Mouse (Mus musculus): Measurements from ENCODE around the gene Dmwd. TPM values are rescaled to one million over a fixed set of nuclear protein-coding genes. Genes with fewer than 3 reads are reported as not detected.

Dmwd gene
- polyA plus RNA-seq, 2 experiments, result 21.8 to 126 TPM

DNA sequence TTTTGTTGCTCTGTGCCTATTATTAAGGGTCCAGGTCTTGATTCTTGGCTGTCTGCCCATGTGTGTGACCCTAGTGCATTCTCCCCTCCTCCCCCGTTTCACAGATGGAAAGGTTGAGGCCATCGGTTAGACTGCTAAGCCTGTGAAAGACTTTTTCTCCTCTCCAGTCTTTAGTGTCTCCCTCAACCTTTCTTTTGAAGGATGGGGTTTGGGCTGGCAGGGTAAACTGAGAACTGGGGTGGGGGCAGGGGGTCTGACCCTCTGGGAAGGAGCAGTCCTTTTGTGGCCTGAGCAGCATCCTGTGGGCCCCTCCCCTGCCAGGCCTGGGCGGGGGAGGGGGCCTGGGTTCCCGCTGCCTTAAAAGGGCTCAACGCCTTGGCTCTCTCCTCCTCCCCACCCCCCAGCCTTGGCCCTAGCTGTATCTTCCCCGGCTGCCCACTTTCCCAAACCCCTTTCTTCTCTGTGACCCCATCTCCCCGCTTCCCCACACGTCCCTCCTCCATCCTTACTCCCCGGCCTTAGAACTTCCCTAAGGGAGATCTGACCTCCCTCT lies 9.0 kb downstream of the Dmwd start:
- no peak for TF ChIP-seq POLR2A (IDR thresholded peaks at IDR 0.05; ENCODE audit: borderline replicate concordance, extremely low read depth, insufficient read depth, insufficient read length)
- Histone ChIP-seq H3K27me3 (ENCODE audit: control insufficient read depth, insufficient read depth, low read length) (no peaks in the 10 kb centered on the region), H3K27ac (replicated peaks; ENCODE audit: low read depth, low read length) (no peak overlapping the region), H3K4me2 (replicated peaks; ENCODE audit: low read depth, low read length, severe bottlenecking) (peak overlapping the region; percentile 27; the same call in 1 of the 2 replicates), H3K36me3 (ENCODE audit: control insufficient read depth, insufficient read depth, low read length) (peaks cover 57% of the 10 kb centered on the region), H3K9me3 (ENCODE audit: control insufficient read depth, low read length) (no peaks in the 10 kb centered on the region), H3K4me1 (ENCODE audit: control insufficient read depth, insufficient read depth, low read length) (peaks cover 26% of the 10 kb centered on the region), H3K4me3 (replicated peaks; ENCODE audit: low read length) (peak overlapping the region; percentile 0; the same call in 1 of the 2 replicates), H3K9ac (ENCODE audit: low read depth, low read length, severe bottlenecking) (peak overlapping the region; percentile 34)
- WGBS, result 25% methylated on average over 9 of the region's 9 CpGs
- no peak for ATAC-seq (ENCODE audit: low FRiP score, low read depth)
- no peak for DNase-seq (ENCODE audit: low spot score)

DNA sequence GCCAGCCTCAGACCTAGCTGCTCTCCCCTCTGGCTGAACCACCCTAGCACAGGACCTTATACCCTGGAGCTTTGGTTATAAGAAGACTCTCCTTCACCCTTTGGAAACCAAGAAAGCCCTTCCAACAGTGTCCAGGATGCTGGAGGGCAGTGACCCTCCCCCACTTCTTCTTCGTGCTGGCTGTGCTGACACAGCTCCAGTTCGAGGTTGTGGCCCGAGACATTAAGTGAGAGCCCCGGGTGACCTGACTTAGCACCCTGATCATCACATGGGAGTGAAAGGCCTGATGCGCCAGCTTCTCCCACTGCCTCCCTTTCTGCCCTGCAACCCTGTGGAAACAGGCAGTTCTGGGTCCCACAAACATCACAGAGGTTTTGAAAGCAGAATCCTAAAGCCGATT lies 9.5 kb downstream of the Dmwd start:
- WGBS, result 9% methylated on average over 6 of the region's 6 CpGs
- Histone ChIP-seq H3K4me2 (replicated peaks; ENCODE audit: low read depth, low read length, severe bottlenecking) (peak overlapping the region; percentile 27), H3K9ac (ENCODE audit: low read depth, low read length, severe bottlenecking) (peak overlapping the region; percentile 34; the same call in 1 of the 2 replicates), H3K27ac (replicated peaks; ENCODE audit: low read depth, low read length) (no peak overlapping the region), H3K36me3 (ENCODE audit: control insufficient read depth, insufficient read depth, low read length) (peaks cover 57% of the 10 kb centered on the region), H3K4me1 (ENCODE audit: control insufficient read depth, insufficient read depth, low read length) (peaks cover 26% of the 10 kb centered on the region), H3K4me3 (replicated peaks; ENCODE audit: low read length) (peak overlapping the region; percentile 0; the same call in 1 of the 2 replicates), H3K9me3 (ENCODE audit: control insufficient read depth, low read length) (no peaks in the 10 kb centered on the region), H3K27me3 (ENCODE audit: control insufficient read depth, insufficient read depth, low read length) (no peaks in the 10 kb centered on the region)
- ATAC-seq (ENCODE audit: low FRiP score, low read depth) (no peak), DNase-seq (ENCODE audit: low spot score) (no peak)
- no peak for TF ChIP-seq POLR2A (IDR thresholded peaks at IDR 0.05; ENCODE audit: borderline replicate concordance, extremely low read depth, insufficient read depth, insufficient read length)

DNA sequence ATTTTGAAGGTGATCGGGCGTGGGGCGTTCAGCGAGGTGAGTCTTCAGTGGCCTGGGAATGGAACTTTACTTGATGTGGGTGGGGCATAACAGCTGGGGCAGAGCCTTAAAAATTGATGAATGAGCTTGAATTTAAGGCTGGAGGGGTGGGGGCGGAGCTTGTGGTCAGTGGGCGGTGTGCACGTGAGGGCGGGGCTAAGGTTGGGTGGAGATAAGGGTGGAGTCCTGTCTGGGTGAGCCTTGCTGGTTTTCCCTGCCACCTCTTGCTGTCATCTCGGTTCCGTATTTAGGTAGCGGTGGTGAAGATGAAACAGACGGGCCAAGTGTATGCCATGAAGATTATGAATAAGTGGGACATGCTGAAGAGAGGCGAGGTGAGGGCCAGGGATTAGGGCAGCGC lies 10.0 kb downstream of the Dmwd start:
- H3K27ac ChIP-seq (replicated peaks; ENCODE audit: low read depth, low read length), result no peak overlapping the region
- peaks cover 26% of the 10 kb centered on the region for H3K4me1 ChIP-seq (ENCODE audit: control insufficient read depth, insufficient read depth, low read length)
- H3K4me2 ChIP-seq (replicated peaks; ENCODE audit: low read depth, low read length, severe bottlenecking), result peak overlapping the region; percentile 27
- H3K4me3 ChIP-seq (replicated peaks; ENCODE audit: low read length), result no peak overlapping the region
- H3K27me3 ChIP-seq (ENCODE audit: control insufficient read depth, insufficient read depth, low read length), result no peaks in the 10 kb centered on the region
- ATAC-seq (ENCODE audit: low FRiP score, low read depth), result peak; percentile 5; the same call in 1 of the 2 replicates
- peak; percentile 35 for DNase-seq (ENCODE audit: low spot score)
- WGBS, result 12% methylated on average over 14 of the region's 14 CpGs
- peak overlapping the region; percentile 34; the same call in 1 of the 2 replicates for H3K9ac ChIP-seq (ENCODE audit: low read depth, low read length, severe bottlenecking)
- peaks cover 57% of the 10 kb centered on the region for H3K36me3 ChIP-seq (ENCODE audit: control insufficient read depth, insufficient read depth, low read length)
- no peak for TF ChIP-seq POLR2A (IDR thresholded peaks at IDR 0.05; ENCODE audit: borderline replicate concordance, extremely low read depth, insufficient read depth, insufficient read length)
- no peaks in the 10 kb centered on the region for H3K9me3 ChIP-seq (ENCODE audit: control insufficient read depth, low read length)

DNA sequence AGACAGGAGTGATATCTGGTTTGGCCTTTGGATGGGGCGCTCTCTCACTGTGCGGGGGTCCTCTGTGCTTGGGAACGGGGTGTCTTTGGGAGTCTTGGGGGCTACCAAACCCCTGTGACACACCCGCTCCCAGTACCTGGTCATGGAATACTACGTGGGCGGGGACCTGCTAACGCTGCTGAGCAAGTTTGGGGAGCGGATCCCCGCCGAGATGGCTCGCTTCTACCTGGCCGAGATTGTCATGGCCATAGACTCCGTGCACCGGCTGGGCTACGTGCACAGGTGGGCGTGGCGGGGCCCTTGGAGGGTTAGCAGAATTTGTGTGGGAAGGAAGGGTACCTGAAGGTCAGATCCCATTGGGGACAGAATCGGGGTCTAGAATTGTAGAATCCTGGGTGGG lies 10.7 kb downstream of the Dmwd start:
- H3K36me3 ChIP-seq (ENCODE audit: control insufficient read depth, insufficient read depth, low read length), result peaks cover 56% of the 10 kb centered on the region
- H3K27ac ChIP-seq (replicated peaks; ENCODE audit: low read depth, low read length), result no peak overlapping the region
- no peaks in the 10 kb centered on the region for H3K27me3 ChIP-seq (ENCODE audit: control insufficient read depth, insufficient read depth, low read length)

DNA sequence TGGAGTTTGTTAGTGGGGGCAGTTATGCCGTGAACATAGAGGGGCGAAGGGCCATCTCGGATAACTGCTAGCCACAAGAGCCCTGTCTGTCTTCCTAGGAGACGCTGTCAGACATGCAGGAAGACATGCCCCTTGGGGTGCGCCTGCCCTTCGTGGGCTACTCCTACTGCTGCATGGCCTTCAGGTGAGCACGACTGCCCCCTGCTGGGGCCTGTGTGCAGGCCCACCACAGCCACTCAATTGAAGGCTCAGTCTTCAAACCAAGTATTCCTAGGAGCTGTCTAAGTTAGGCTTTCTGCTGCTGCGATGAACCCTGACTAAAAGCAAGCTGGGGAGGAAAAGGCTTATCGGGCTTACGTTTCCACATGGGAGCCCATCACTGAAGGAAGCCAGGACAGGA lies 12.8 kb downstream of the Dmwd start:
- no peak overlapping the region for H3K4me2 ChIP-seq (replicated peaks; ENCODE audit: low read depth, low read length, severe bottlenecking)
- H3K9me3 ChIP-seq (ENCODE audit: control insufficient read depth, low read length), result no peaks in the 10 kb centered on the region
- no peak overlapping the region for H3K4me3 ChIP-seq (replicated peaks; ENCODE audit: low read length)
- no peak for TF ChIP-seq POLR2A (IDR thresholded peaks at IDR 0.05; ENCODE audit: borderline replicate concordance, extremely low read depth, insufficient read depth, insufficient read length)
- WGBS, result 47% methylated on average over 10 of the region's 10 CpGs
- peaks cover 36% of the 10 kb centered on the region for H3K4me1 ChIP-seq (ENCODE audit: control insufficient read depth, insufficient read depth, low read length)
- H3K9ac ChIP-seq (ENCODE audit: low read depth, low read length, severe bottlenecking), result no peak overlapping the region
- no peak overlapping the region for H3K27ac ChIP-seq (replicated peaks; ENCODE audit: low read depth, low read length)
- H3K27me3 ChIP-seq (ENCODE audit: control insufficient read depth, insufficient read depth, low read length), result no peaks in the 10 kb centered on the region
- ATAC-seq (ENCODE audit: low FRiP score, low read depth), result no peak
- H3K36me3 ChIP-seq (ENCODE audit: control insufficient read depth, insufficient read depth, low read length), result peaks cover 44% of the 10 kb centered on the region
- peak; percentile 31 for DNase-seq (ENCODE audit: low spot score)

More for the DNA sequence above, 10.7 kb downstream of the Dmwd start:
- H3K4me3 ChIP-seq (replicated peaks; ENCODE audit: low read length), result no peak overlapping the region
- peaks cover 29% of the 10 kb centered on the region for H3K4me1 ChIP-seq (ENCODE audit: control insufficient read depth, insufficient read depth, low read length)
- ATAC-seq (ENCODE audit: low FRiP score, low read depth) (no peak), DNase-seq (ENCODE audit: low spot score) (no peak)
- H3K4me2 ChIP-seq (replicated peaks; ENCODE audit: low read depth, low read length, severe bottlenecking), result no peak overlapping the region
- 62% methylated on average over 18 of the region's 18 CpGs for WGBS
- no peak for TF ChIP-seq POLR2A (IDR thresholded peaks at IDR 0.05; ENCODE audit: borderline replicate concordance, extremely low read depth, insufficient read depth, insufficient read length)
- H3K9ac ChIP-seq (ENCODE audit: low read depth, low read length, severe bottlenecking), result no peak overlapping the region
- no peaks in the 10 kb centered on the region for H3K9me3 ChIP-seq (ENCODE audit: control insufficient read depth, low read length)
